Mouse (Mus musculus): Measurements from ENCODE around the gene Cln6. TPM values are rescaled to one million over a fixed set of nuclear protein-coding genes. Genes with fewer than 3 reads are reported as not detected.

The Cln6 gene
- polyA plus RNA-seq, 1 experiment from 2014 or later = 19.7 TPM

- WGBS = 90% methylated on average over 6 of the region's 6 CpGs
- H3K27me3 ChIP-seq (ENCODE audit: control insufficient read depth, insufficient read depth, low read length) = no peaks in the 10 kb centered on the region
- H3K27ac ChIP-seq (replicated peaks in 1 of 2; ENCODE audit: control insufficient read depth in 1 of 2, insufficient read depth in 1 of 2, low read depth in 2 of 2, low read length in 2 of 2) = no peak overlapping the region
- ATAC-seq (ENCODE audit: insufficient number of reproducible peaks, insufficient read depth, low FRiP score, low read depth) = no peak
- no peaks in the 10 kb centered on the region for H3K36me3 ChIP-seq (ENCODE audit: control insufficient read depth, insufficient read depth, low read length)
- peaks cover 22 to 26% of the 10 kb centered on the region in 2 experiments for H3K4me1 ChIP-seq (ENCODE audit: control insufficient read depth in 2 of 2, insufficient read depth in 2 of 2, low read length in 2 of 2)
- no peak overlapping the region for H3K9ac ChIP-seq (ENCODE audit: low read length)
- no peak overlapping the region for H3K4me2 ChIP-seq (ENCODE audit: low read length)
- no peaks in the 10 kb centered on the region for H3K9me3 ChIP-seq (ENCODE audit: control insufficient read depth, low read length)
- no peak overlapping the region for H3K4me3 ChIP-seq (ENCODE audit: control insufficient read depth in 1 of 2, insufficient read depth in 1 of 2, low read depth in 1 of 2, low read length in 2 of 2)
Measured at GRCm38 (mm10) chr9:62820829-62821228, 17.8 kb upstream of the Cln6 start.

DNA sequence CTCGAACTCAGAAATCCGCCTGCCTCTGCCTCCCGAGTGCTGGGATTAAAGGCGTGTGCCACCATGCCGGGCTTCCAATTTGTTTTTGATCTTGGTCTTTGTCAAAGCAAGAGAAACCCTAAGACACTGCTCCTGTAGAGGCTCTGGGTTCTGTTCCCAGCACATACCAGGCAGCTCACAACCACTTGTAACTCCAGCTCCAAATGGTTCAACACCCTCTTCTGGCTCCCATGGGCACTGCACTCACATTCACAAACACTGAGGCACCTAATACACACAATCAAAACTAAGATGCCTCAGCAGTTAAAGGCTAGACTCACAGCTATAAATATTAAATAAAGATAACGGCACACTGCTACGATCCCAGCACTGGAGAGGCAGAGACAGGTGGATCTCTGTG is 16.8 kb upstream of the Cln6 start:
- Histone ChIP-seq H3K4me2 (ENCODE audit: low read length) (no peak overlapping the region), H3K27ac (replicated peaks in 1 of 2; ENCODE audit: control insufficient read depth in 1 of 2, insufficient read depth in 1 of 2, low read depth in 2 of 2, low read length in 2 of 2) (no peak overlapping the region), H3K4me1 (ENCODE audit: control insufficient read depth in 2 of 2, insufficient read depth in 2 of 2, low read length in 2 of 2) (peaks cover 20 to 26% of the 10 kb centered on the region in 2 experiments), H3K4me3 (ENCODE audit: control insufficient read depth in 1 of 2, insufficient read depth in 1 of 2, low read depth in 1 of 2, low read length in 2 of 2) (no peak overlapping the region), H3K9ac (ENCODE audit: low read length) (no peak overlapping the region), H3K9me3 (ENCODE audit: control insufficient read depth, low read length) (no peaks in the 10 kb centered on the region), H3K36me3 (ENCODE audit: control insufficient read depth, insufficient read depth, low read length) (no peaks in the 10 kb centered on the region), H3K27me3 (ENCODE audit: control insufficient read depth, insufficient read depth, low read length) (no peaks in the 10 kb centered on the region)
- no peak for ATAC-seq (ENCODE audit: insufficient number of reproducible peaks, insufficient read depth, low FRiP score, low read depth)
- 94% methylated on average over 7 of the region's 7 CpGs for WGBS

- 14% methylated on average over 8 of the region's 9 CpGs for whole genome bisulfite sequencing
- no peak for ATAC-seq (ENCODE audit: insufficient number of reproducible peaks, insufficient read depth, low FRiP score, low read depth)
- no peaks in the 10 kb centered on the region for H3K36me3 ChIP-seq (ENCODE audit: control insufficient read depth, insufficient read depth, low read length)
- no peak overlapping the region for H3K27ac ChIP-seq (replicated peaks in 1 of 2; ENCODE audit: control insufficient read depth in 1 of 2, insufficient read depth in 1 of 2, low read depth in 2 of 2, low read length in 2 of 2)
- peak overlapping the region; percentile 23; the same call in 1 of the 2 replicates for H3K4me2 ChIP-seq (ENCODE audit: low read length)
- H3K9ac ChIP-seq (ENCODE audit: low read length) = no peak overlapping the region
- H3K27me3 ChIP-seq (ENCODE audit: control insufficient read depth, insufficient read depth, low read length) = no peaks in the 10 kb centered on the region
- H3K4me3 ChIP-seq (ENCODE audit: control insufficient read depth in 1 of 2, insufficient read depth in 1 of 2, low read depth in 1 of 2, low read length in 2 of 2) = no peak overlapping the region
- H3K9me3 ChIP-seq (ENCODE audit: control insufficient read depth, low read length) = no peaks in the 10 kb centered on the region
- H3K4me1 ChIP-seq (ENCODE audit: control insufficient read depth in 2 of 2, insufficient read depth in 2 of 2, low read length in 2 of 2) = peaks cover 5 to 14% of the 10 kb centered on the region in 2 experiments
Measured at GRCm38 (mm10) chr9:62825791-62826393, 12.7 kb upstream of the Cln6 start.

GRCm38 (mm10) chr9:62826456-62826855 is 12.1 kb upstream of the Cln6 start:
- Histone ChIP-seq H3K27me3 (ENCODE audit: control insufficient read depth, insufficient read depth, low read length) (no peaks in the 10 kb centered on the region), H3K4me2 (ENCODE audit: low read length) (peak overlapping the region; percentile 23; the same call in 1 of the 2 replicates), H3K4me1 (ENCODE audit: control insufficient read depth in 2 of 2, insufficient read depth in 2 of 2, low read length in 2 of 2) (peaks cover 5 to 14% of the 10 kb centered on the region in 2 experiments), H3K9me3 (ENCODE audit: control insufficient read depth, low read length) (no peaks in the 10 kb centered on the region), H3K27ac (replicated peaks in 1 of 2; ENCODE audit: control insufficient read depth in 1 of 2, insufficient read depth in 1 of 2, low read depth in 2 of 2, low read length in 2 of 2) (no peak overlapping the region), H3K36me3 (ENCODE audit: control insufficient read depth, insufficient read depth, low read length) (no peaks in the 10 kb centered on the region), H3K4me3 (ENCODE audit: control insufficient read depth in 1 of 2, insufficient read depth in 1 of 2, low read depth in 1 of 2, low read length in 2 of 2) (no peak overlapping the region), H3K9ac (ENCODE audit: low read length) (no peak overlapping the region)
- WGBS = 11% methylated on average over 7 of the region's 7 CpGs
- no peak for ATAC-seq (ENCODE audit: insufficient number of reproducible peaks, insufficient read depth, low FRiP score, low read depth)

DNA sequence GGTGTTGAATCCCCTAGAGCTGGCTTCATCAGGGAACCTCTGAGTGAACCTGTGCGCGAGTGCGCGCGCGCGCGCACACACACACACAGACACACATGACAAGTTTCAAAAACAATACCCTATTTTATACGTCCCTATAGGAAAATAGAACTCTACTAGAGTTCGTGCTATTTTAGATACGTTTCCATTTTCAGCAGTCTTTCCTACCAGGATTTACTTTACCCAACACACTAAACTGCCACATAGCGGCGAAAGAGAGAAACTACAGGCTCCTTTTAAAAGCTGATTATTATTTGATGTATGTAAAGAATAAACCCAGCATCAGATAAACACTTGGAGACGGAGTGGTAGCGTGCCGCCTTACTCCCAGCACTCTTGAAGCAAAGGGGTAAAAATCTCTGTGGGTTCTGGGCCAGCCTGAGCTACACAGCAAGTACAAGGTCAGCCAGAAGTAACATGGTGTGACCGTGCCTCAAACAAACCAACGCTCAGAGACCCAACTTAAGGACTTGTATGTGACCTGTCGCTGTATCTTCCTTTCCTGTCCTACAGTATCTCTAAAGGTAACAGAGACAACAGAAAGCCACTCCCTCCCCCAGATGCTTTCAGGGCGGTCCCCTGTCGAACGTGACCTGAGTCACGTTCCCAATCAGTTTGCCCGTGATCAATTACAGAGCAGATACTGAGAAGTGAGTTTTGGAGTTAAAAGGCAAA is 10.5 kb upstream of the Cln6 start:
- Histone ChIP-seq H3K27ac (replicated peaks in 1 of 2; ENCODE audit: control insufficient read depth in 1 of 2, insufficient read depth in 1 of 2, low read depth in 2 of 2, low read length in 2 of 2) (peak overlapping the region in 1 of 2 experiments; percentile 64; a peak in 3 of 4 replicates), H3K9ac (ENCODE audit: low read length) (peak overlapping the region; percentile 7; the same call in 1 of the 2 replicates), H3K4me1 (ENCODE audit: control insufficient read depth in 2 of 2, insufficient read depth in 2 of 2, low read length in 2 of 2) (peaks cover 5 to 14% of the 10 kb centered on the region in 2 experiments), H3K9me3 (ENCODE audit: control insufficient read depth, low read length) (no peaks in the 10 kb centered on the region), H3K4me3 (ENCODE audit: control insufficient read depth in 1 of 2, insufficient read depth in 1 of 2, low read depth in 1 of 2, low read length in 2 of 2) (peak overlapping the region; percentile 25 to 30; a peak in 3 of 4 replicates), H3K4me2 (ENCODE audit: low read length) (peak overlapping the region; percentile 64), H3K36me3 (ENCODE audit: control insufficient read depth, insufficient read depth, low read length) (no peaks in the 10 kb centered on the region), H3K27me3 (ENCODE audit: control insufficient read depth, insufficient read depth, low read length) (no peaks in the 10 kb centered on the region)
- WGBS = 3% methylated on average over 24 of the region's 24 CpGs
- ATAC-seq (ENCODE audit: insufficient number of reproducible peaks, insufficient read depth, low FRiP score, low read depth) = no peak

DNA sequence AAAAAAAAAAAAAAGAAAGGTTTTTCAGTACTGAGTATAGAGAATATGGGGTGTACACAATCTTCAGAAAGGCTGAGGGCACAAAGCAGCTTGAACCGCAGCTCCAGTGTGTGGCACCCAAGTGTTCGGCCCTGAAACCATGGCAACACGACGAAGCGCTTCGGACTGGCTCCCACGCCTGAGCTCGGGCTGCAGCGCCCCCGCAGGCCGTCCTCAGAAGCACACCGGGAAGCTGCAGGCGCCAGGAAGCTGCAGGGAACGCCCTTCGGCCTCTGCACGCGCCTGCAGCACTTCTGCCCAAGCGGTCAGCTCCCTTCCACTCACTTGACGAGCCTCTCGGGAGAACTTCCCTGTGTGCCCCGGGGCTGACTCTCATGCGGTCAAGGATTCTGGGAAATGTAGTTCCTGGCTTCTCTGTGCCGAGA is 9.9 kb upstream of the Cln6 start:
- 0% methylated on average over 23 of the region's 23 CpGs for WGBS
- Histone ChIP-seq H3K4me3 (ENCODE audit: control insufficient read depth in 1 of 2, insufficient read depth in 1 of 2, low read depth in 1 of 2, low read length in 2 of 2) (peak overlapping the region; percentile 25 to 30; a peak in 3 of 4 replicates), H3K9ac (ENCODE audit: low read length) (peak overlapping the region; percentile 7; the same call in 1 of the 2 replicates), H3K36me3 (ENCODE audit: control insufficient read depth, insufficient read depth, low read length) (no peaks in the 10 kb centered on the region), H3K4me2 (ENCODE audit: low read length) (peak overlapping the region; percentile 64), H3K9me3 (ENCODE audit: control insufficient read depth, low read length) (no peaks in the 10 kb centered on the region), H3K27me3 (ENCODE audit: control insufficient read depth, insufficient read depth, low read length) (no peaks in the 10 kb centered on the region), H3K27ac (replicated peaks in 1 of 2; ENCODE audit: control insufficient read depth in 1 of 2, insufficient read depth in 1 of 2, low read depth in 2 of 2, low read length in 2 of 2) (peak overlapping the region in 1 of 2 experiments; percentile 64; a peak in 2 of 4 replicates), H3K4me1 (ENCODE audit: control insufficient read depth in 2 of 2, insufficient read depth in 2 of 2, low read length in 2 of 2) (peaks cover 5 to 14% of the 10 kb centered on the region in 2 experiments)
- peak; percentile 94 for ATAC-seq (ENCODE audit: insufficient number of reproducible peaks, insufficient read depth, low FRiP score, low read depth)

DNA sequence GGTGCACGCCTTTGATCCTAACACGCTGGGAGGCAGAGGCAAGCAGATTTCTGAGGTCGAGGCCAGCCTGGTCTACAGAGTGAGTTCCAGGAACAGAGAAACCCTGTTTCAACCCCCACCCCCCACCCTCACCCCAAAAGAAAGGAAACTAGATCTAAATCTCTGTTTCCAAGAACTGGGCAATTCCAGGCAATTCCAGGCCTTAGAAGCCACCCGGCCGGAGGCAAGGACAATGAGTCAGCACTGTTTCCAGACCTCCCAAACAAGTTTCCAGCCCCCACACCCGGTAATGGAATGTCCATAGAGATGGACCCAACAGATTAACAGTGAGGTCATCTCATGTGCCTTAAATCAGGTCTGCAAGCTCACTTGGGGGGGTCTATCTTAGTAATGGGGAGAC is 8.7 kb upstream of the Cln6 start:
- no peak overlapping the region for H3K4me3 ChIP-seq (ENCODE audit: control insufficient read depth in 1 of 2, insufficient read depth in 1 of 2, low read depth in 1 of 2, low read length in 2 of 2)
- H3K27ac ChIP-seq (replicated peaks in 1 of 2; ENCODE audit: control insufficient read depth in 1 of 2, insufficient read depth in 1 of 2, low read depth in 2 of 2, low read length in 2 of 2) = no peak overlapping the region
- WGBS = 68% methylated on average over 6 of the region's 6 CpGs

More for the DNA sequence above, 8.7 kb upstream of the Cln6 start:
- no peak overlapping the region for H3K4me2 ChIP-seq (ENCODE audit: low read length)
- no peak for ATAC-seq (ENCODE audit: insufficient number of reproducible peaks, insufficient read depth, low FRiP score, low read depth)
- H3K27me3 ChIP-seq (ENCODE audit: control insufficient read depth, insufficient read depth, low read length) = no peaks in the 10 kb centered on the region
- no peaks in the 10 kb centered on the region for H3K36me3 ChIP-seq (ENCODE audit: control insufficient read depth, insufficient read depth, low read length)
- no peaks in the 10 kb centered on the region for H3K9me3 ChIP-seq (ENCODE audit: control insufficient read depth, low read length)
- peaks cover 5 to 14% of the 10 kb centered on the region in 2 experiments for H3K4me1 ChIP-seq (ENCODE audit: control insufficient read depth in 2 of 2, insufficient read depth in 2 of 2, low read length in 2 of 2)
- no peak overlapping the region for H3K9ac ChIP-seq (ENCODE audit: low read length)
